Mouse (Mus musculus): ENCODE data around the gene Sfrp4.

The Sfrp4 gene

DNA sequence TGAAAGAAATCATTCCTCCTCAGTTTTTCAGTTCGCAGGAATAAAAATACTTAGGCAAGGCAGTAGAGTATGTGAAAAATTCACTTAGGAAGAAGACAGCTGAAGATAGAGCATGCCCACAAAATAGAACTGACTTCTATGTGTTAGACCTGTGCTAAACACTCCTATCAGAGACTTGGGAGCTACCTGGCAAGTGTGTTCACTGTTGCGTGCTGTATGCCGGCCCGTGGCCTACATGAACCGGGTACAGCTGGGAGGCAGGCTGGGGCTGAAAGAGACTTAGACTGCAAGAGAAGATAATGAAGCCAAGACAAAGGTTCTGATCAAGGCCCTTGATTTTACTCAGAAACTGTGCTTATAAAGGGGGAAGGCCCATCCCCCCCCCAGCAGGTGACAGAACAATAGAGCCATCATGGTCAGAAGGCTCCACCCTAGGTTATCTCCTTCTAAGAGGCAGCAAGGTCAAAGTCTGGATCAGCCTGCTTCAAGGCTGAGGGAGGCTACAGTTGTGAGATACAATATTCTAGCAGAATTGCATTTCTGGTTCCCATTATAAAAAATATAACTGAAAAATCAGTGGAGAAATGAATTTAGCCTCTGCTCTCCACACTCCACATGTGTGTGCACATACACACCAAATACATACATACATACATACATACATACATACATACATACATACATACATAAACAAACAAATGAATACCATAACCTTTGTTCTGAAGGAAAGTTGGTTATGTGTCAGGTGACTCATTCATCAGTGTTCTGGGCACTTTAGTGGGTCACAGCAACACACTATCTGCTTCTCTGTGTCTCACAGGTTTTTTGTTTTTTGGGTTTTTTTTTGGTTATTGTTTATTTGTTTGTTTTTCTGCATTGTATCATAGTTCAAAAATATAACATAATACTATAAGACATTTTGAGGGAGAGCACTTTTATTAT, 8.1 kb downstream of the Sfrp4 start:
- DNase-seq (ENCODE audit: low read depth, low spot score) = peak; percentile 90

DNA sequence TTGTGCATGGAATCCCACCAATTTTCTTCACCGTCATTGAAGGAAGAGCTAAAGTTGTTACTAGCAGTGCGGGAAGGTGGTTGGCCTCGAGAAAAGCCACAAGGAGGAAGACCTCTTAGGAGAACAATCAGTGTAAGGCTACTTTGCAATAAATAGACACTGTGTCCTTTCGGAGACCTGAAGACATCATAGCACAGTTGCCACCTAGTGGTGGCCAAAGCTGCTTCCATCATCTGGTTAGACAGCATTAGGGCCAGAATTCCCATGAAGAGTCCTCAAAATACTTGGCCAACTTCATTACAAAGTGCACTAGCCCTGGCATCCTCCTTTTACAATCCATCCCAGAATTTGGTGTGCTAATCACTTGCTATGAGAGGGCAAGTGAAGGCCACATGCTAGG, 13.2 kb downstream of the Sfrp4 start:
- peak; percentile 73 for DNase-seq (ENCODE audit: low read depth, low spot score)

DNA sequence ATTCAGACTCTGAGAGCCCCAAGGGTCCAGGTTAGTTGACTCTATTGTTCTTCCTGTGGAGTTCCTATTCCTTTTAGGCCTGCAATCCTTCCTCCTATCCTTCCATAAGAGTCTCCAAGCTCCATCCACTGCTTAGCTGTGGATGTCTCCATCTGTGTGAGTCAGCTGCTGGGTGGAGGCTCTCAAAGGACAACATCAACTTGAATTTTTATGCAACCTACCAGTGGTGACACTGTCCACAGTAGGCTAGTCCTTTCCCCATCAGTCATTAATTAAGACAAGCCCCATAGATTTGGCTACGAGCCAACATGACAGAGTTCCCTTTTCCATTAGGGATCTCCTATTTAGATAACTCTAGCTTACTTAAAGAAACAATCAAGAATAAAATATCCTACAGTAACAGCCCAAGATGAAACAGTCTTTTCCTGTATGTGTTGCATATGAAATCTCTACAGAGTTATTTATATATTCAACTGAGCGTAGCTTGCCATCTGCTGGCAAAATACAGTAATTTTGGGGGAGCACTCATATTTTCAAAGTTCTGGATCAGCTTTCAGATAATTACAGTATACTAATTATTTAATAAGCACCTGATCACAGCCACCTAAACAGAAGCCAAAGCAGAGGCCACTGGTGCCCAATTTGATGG, 17.4 kb downstream of the Sfrp4 start:
- no peak for DNase-seq (ENCODE audit: low read depth, low spot score)

DNA sequence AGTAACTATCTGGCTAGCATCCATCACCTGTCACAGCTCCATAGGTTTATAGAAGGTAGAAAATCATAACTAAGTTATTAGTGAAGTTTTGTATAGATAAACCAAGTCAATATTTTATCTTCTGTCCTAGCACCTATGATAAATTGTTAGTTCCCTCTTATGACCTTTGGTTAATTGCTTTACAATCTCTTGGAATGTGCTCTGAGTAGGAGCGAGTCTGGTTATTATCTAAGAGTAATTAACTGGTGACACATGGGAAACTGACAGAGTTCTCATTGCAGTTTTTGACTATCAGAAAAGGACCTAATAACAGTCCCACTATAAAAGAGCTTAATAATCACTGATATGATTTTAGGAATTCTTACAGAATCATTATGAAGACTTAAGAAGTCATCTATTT, 20.6 kb downstream of the Sfrp4 start:
- no peak for DNase-seq (ENCODE audit: low read depth, low spot score)

DNA sequence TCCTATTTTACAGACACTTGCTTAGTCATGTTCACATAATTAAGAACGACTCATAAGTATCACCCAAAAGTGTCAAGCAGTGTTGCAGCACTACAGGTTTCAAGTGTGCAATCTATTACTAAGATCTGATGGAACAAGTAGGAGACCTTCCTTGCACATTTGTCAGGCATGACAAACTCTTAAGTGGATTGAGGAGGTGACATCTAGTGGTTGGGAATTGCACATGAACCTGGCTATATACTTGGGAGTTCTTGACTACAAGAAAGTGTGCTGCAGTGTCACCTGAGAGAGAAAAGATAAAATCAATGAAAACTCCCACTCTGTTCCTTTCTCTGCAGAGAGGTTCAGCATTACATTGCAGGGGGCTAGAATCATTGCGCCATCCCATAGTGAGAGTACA, 21.3 kb downstream of the Sfrp4 start:
- peak; percentile 53 for DNase-seq (ENCODE audit: low read depth, low spot score)

DNA sequence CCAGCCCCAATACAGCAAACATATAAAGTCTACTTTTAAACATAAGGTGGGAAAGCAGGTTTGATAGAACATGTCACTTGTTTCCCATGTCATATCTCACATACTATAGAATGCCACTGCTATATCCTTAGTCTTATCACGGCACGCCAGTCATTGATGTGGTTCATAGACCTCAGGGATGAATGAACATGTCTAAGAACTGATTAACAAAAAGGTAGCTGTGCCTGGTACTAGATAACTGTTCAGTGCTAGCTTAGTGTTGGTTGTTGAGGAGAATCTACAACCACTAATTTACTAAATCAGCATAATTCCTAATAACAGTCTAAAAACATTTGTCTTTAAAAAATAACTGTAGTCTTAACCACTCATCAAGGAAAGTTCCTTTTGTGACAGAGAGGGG, 26.9 kb downstream of the Sfrp4 start:
- no peak for DNase-seq (ENCODE audit: low read depth, low spot score)

DNA sequence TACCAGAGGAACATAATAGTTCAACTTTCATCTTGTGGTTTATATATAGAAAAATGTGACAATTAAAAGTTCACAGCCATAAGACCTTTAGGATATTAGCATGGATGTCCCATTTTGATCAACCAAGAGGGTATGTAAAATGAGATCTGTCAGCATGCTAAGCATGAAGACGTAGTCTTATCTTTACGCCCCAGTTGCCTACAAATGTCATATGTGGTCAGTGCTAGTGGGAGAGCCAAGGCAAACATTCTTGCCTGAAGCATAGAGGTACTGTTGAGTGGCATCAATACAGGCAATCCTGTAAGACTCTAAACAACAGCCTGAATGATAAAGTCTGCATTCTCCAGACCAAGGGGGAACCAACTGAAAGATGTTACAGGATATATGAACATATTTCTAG, 29.5 kb downstream of the Sfrp4 start:
- DNase-seq (ENCODE audit: low read depth, low spot score) = no peak

DNA sequence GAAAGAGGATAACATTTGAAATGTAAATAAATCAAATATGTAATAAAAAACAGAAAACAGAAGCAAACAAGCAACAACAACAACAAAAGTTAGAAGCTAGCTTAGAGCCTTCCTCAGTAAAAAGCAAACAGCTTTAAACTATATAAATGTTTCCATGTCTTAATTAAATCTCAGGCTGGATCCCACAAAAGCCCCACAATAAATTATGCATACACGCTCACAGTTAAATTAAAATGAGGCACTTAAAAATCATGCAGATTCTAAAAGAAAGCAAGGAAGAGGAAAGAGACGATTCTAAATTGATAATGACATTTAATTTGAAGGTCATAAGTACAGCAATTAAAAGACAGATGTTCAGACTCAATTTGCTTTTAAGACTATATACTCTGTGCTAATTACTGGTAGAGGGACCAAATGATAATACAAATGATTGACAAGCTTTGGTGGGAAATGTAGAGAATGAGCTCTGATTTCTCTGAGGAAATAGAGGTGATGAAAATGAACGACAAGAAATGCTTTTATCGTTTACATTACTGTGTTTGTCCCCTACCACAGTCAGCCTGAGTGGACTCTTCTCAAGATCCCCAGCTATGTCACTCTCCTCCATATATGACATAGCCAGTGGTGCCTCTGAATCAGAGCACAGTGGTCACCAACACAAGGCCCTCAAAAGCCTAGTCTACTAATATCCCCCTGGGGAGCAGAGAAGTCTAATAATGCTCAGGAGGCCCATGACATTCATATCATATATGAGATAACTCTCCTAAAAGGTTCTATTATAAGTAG, 45.6 kb downstream of the Sfrp4 start:
- no peak for DNase-seq (ENCODE audit: low read depth, low spot score)

DNA sequence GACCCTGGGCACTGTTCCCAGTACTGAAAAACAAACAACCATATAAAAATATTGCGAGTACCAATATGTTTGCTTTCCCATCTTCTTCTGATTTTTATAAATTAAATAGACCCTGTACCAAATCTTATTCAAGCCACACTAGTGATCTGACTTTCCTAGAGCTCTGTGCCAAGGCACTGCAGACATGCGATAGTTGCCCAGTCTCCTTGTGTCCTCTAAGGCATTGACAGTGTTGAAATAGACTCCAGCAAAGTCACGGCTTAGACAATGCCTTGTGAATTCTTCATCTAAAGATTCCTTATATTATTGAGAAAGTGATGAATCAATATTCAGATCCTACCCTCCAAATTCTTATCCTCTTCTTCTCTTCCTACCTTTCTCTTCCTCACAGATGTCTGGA, 51.1 kb downstream of the Sfrp4 start:
- DNase-seq (ENCODE audit: low read depth, low spot score) = no peak

DNA sequence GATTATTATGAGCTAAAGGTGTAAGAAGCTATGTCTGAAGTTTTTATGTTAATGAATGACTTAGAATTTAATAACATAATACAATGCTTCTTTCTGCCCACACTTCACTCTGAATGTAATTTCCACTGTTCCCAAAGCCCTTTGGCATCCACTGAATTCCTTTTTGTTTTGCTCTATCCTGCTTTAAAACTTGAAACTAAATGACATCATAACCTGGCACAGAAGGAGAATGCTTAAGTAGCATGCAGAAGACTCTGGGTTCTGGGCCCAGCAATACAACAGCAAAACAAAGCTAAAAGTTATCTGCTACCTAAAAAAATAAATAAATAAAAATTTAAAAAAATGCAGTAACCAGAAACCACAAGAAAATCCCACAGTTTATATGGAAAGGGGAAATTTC, 51.7 kb downstream of the Sfrp4 start:
- no peak for DNase-seq (ENCODE audit: low read depth, low spot score)

All from ZHBTc4 (cell line).